Mouse (Mus musculus): ENCODE measurements around the gene Gm12355. TPM values are rescaled to one million over a fixed set of nuclear protein-coding genes. Genes with fewer than 3 reads are reported as not detected.
"Not testable (repeated sequence)": the region's sequence is repeated elsewhere in the genome, so short reads cannot be mapped to it uniquely, and the experiment has no call there.

Gene Gm12355
- polyA plus RNA-seq, 1 experiment from 2014 or later: 0.94 TPM

GRCm38 (mm10) chr11:98624381-98624780 lies 1.1 kb downstream of the Gm12355 start:
- WGBS: 94% methylated on average over 2 of the region's 2 CpGs
- ATAC-seq (ENCODE audit: insufficient number of reproducible peaks, insufficient read depth, low FRiP score, low read depth); H3K27me3 ChIP-seq (ENCODE audit: control insufficient read depth, insufficient read depth, low read length); H3K4me3 ChIP-seq (ENCODE audit: low read depth, low read length); H3K36me3 ChIP-seq (ENCODE audit: control insufficient read depth, insufficient read depth, low read length); H3K4me2 ChIP-seq (replicated peaks; ENCODE audit: low read depth, low read length); H3K9ac ChIP-seq (replicated peaks; ENCODE audit: low read depth, low read length); H3K27ac ChIP-seq (ENCODE audit: low read length); H3K9me3 ChIP-seq (ENCODE audit: control insufficient read depth, low read depth, low read length); H3K4me1 ChIP-seq (ENCODE audit: control insufficient read depth, insufficient read depth, low read length): not testable (repeated sequence)

GRCm38 (mm10) chr11:98623981-98624380 lies 1.5 kb downstream of the Gm12355 start:
- not testable (repeated sequence) for H3K9me3 ChIP-seq (ENCODE audit: control insufficient read depth, low read depth, low read length); H3K36me3 ChIP-seq (ENCODE audit: control insufficient read depth, insufficient read depth, low read length); H3K27me3 ChIP-seq (ENCODE audit: control insufficient read depth, insufficient read depth, low read length); H3K9ac ChIP-seq (replicated peaks; ENCODE audit: low read depth, low read length); H3K4me2 ChIP-seq (replicated peaks; ENCODE audit: low read depth, low read length); H3K27ac ChIP-seq (ENCODE audit: low read length); ATAC-seq (ENCODE audit: insufficient number of reproducible peaks, insufficient read depth, low FRiP score, low read depth); H3K4me3 ChIP-seq (ENCODE audit: low read depth, low read length); H3K4me1 ChIP-seq (ENCODE audit: control insufficient read depth, insufficient read depth, low read length)
- 79% methylated on average over 6 of the region's 6 CpGs for WGBS

GRCm38 (mm10) chr11:98620791-98621190 lies 4.7 kb downstream of the Gm12355 start:
- Histone ChIP-seq H3K27me3 (ENCODE audit: control insufficient read depth, insufficient read depth, low read length) (no peaks in the 10 kb centered on the region), H3K9ac (replicated peaks; ENCODE audit: low read depth, low read length) (no peak overlapping the region), H3K4me2 (replicated peaks; ENCODE audit: low read depth, low read length) (no peak overlapping the region), H3K4me3 (ENCODE audit: low read depth, low read length) (no peak overlapping the region), H3K36me3 (ENCODE audit: control insufficient read depth, insufficient read depth, low read length) (no peaks in the 10 kb centered on the region), H3K27ac (ENCODE audit: low read length) (no peak overlapping the region), H3K9me3 (ENCODE audit: control insufficient read depth, low read depth, low read length) (no peaks in the 10 kb centered on the region), H3K4me1 (ENCODE audit: control insufficient read depth, insufficient read depth, low read length) (no peaks in the 10 kb centered on the region)
- WGBS: 92% methylated on average over 13 of the region's 13 CpGs
- ATAC-seq (ENCODE audit: insufficient number of reproducible peaks, insufficient read depth, low FRiP score, low read depth): no peak

GRCm38 (mm10) chr11:98606763-98607162 lies 18.7 kb downstream of the Gm12355 start:
- Histone ChIP-seq H3K27ac (ENCODE audit: low read length) (no peak overlapping the region), H3K36me3 (ENCODE audit: control insufficient read depth, insufficient read depth, low read length) (no peaks in the 10 kb centered on the region), H3K4me2 (replicated peaks; ENCODE audit: low read depth, low read length) (no peak overlapping the region), H3K27me3 (ENCODE audit: control insufficient read depth, insufficient read depth, low read length) (no peaks in the 10 kb centered on the region), H3K9me3 (ENCODE audit: control insufficient read depth, low read depth, low read length) (no peaks in the 10 kb centered on the region), H3K9ac (replicated peaks; ENCODE audit: low read depth, low read length) (no peak overlapping the region), H3K4me1 (ENCODE audit: control insufficient read depth, insufficient read depth, low read length) (no peaks in the 10 kb centered on the region; the same call in 1 of the 2 replicates), H3K4me3 (ENCODE audit: low read depth, low read length) (no peak overlapping the region)
- ATAC-seq (ENCODE audit: insufficient number of reproducible peaks, insufficient read depth, low FRiP score, low read depth): peak; percentile 58; the same call in 1 of the 2 replicates
- 9% methylated on average over 3 of the region's 3 CpGs for WGBS

- WGBS: 67% methylated on average over 6 of the region's 6 CpGs
- not testable (repeated sequence) for H3K9me3 ChIP-seq (ENCODE audit: control insufficient read depth, low read depth, low read length); H3K9ac ChIP-seq (replicated peaks; ENCODE audit: low read depth, low read length); H3K27me3 ChIP-seq (ENCODE audit: control insufficient read depth, insufficient read depth, low read length); ATAC-seq (ENCODE audit: insufficient number of reproducible peaks, insufficient read depth, low FRiP score, low read depth); H3K4me2 ChIP-seq (replicated peaks; ENCODE audit: low read depth, low read length); H3K27ac ChIP-seq (ENCODE audit: low read length); H3K4me1 ChIP-seq (ENCODE audit: control insufficient read depth, insufficient read depth, low read length); H3K4me3 ChIP-seq (ENCODE audit: low read depth, low read length); H3K36me3 ChIP-seq (ENCODE audit: control insufficient read depth, insufficient read depth, low read length)
Measured at GRCm38 (mm10) chr11:98604911-98605310, 20.6 kb downstream of the Gm12355 start.

GRCm38 (mm10) chr11:98603953-98604352 lies 21.5 kb downstream of the Gm12355 start:
- no peaks in the 10 kb centered on the region for H3K27me3 ChIP-seq (ENCODE audit: control insufficient read depth, insufficient read depth, low read length)
- H3K4me2 ChIP-seq (replicated peaks; ENCODE audit: low read depth, low read length): no peak overlapping the region
- H3K9ac ChIP-seq (replicated peaks; ENCODE audit: low read depth, low read length): no peak overlapping the region
- no peaks in the 10 kb centered on the region for H3K36me3 ChIP-seq (ENCODE audit: control insufficient read depth, insufficient read depth, low read length)
- 80% methylated on average over 2 of the region's 2 CpGs for WGBS
- no peak for ATAC-seq (ENCODE audit: insufficient number of reproducible peaks, insufficient read depth, low FRiP score, low read depth)
- H3K27ac ChIP-seq (ENCODE audit: low read length): no peak overlapping the region
- H3K4me1 ChIP-seq (ENCODE audit: control insufficient read depth, insufficient read depth, low read length): no peaks in the 10 kb centered on the region; the same call in 1 of the 2 replicates
- H3K4me3 ChIP-seq (ENCODE audit: low read depth, low read length): no peak overlapping the region
- no peaks in the 10 kb centered on the region for H3K9me3 ChIP-seq (ENCODE audit: control insufficient read depth, low read depth, low read length)

GRCm38 (mm10) chr11:98602090-98602690 lies 23.3 kb downstream of the Gm12355 start:
- Histone ChIP-seq H3K4me1 (ENCODE audit: control insufficient read depth, insufficient read depth, low read length) (no peaks in the 10 kb centered on the region; the same call in 1 of the 2 replicates), H3K9ac (replicated peaks; ENCODE audit: low read depth, low read length) (no peak overlapping the region), H3K9me3 (ENCODE audit: control insufficient read depth, low read depth, low read length) (no peaks in the 10 kb centered on the region), H3K4me3 (ENCODE audit: low read depth, low read length) (peak overlapping the region; percentile 19; the same call in 1 of the 2 replicates), H3K27ac (ENCODE audit: low read length) (no peak overlapping the region), H3K27me3 (ENCODE audit: control insufficient read depth, insufficient read depth, low read length) (no peaks in the 10 kb centered on the region), H3K4me2 (replicated peaks; ENCODE audit: low read depth, low read length) (peak overlapping the region; percentile 54), H3K36me3 (ENCODE audit: control insufficient read depth, insufficient read depth, low read length) (no peaks in the 10 kb centered on the region)
- ATAC-seq (ENCODE audit: insufficient number of reproducible peaks, insufficient read depth, low FRiP score, low read depth): peak; percentile 62
- WGBS: 1% methylated on average over 19 of the region's 20 CpGs

- H3K9ac ChIP-seq (replicated peaks; ENCODE audit: low read depth, low read length): no peak overlapping the region
- 39% methylated on average over 18 of the region's 18 CpGs for WGBS
- no peaks in the 10 kb centered on the region for H3K27me3 ChIP-seq (ENCODE audit: control insufficient read depth, insufficient read depth, low read length)
- no peaks in the 10 kb centered on the region for H3K36me3 ChIP-seq (ENCODE audit: control insufficient read depth, insufficient read depth, low read length)
- H3K9me3 ChIP-seq (ENCODE audit: control insufficient read depth, low read depth, low read length): no peaks in the 10 kb centered on the region
- no peak overlapping the region for H3K4me2 ChIP-seq (replicated peaks; ENCODE audit: low read depth, low read length)
- no peaks in the 10 kb centered on the region; the same call in 1 of the 2 replicates for H3K4me1 ChIP-seq (ENCODE audit: control insufficient read depth, insufficient read depth, low read length)
- no peak for ATAC-seq (ENCODE audit: insufficient number of reproducible peaks, insufficient read depth, low FRiP score, low read depth)
- H3K27ac ChIP-seq (ENCODE audit: low read length): no peak overlapping the region
- H3K4me3 ChIP-seq (ENCODE audit: low read depth, low read length): no peak overlapping the region
Measured at GRCm38 (mm10) chr11:98599291-98599690, 26.2 kb downstream of the Gm12355 start.

GRCm38 (mm10) chr11:98598851-98599290 lies 26.6 kb downstream of the Gm12355 start:
- no peaks in the 10 kb centered on the region for H3K27me3 ChIP-seq (ENCODE audit: control insufficient read depth, insufficient read depth, low read length)
- no peaks in the 10 kb centered on the region for H3K9me3 ChIP-seq (ENCODE audit: control insufficient read depth, low read depth, low read length)
- no peaks in the 10 kb centered on the region for H3K36me3 ChIP-seq (ENCODE audit: control insufficient read depth, insufficient read depth, low read length)
- 62% methylated on average over 18 of the region's 18 CpGs for WGBS
- no peak overlapping the region for H3K9ac ChIP-seq (replicated peaks; ENCODE audit: low read depth, low read length)
- H3K4me1 ChIP-seq (ENCODE audit: control insufficient read depth, insufficient read depth, low read length): no peaks in the 10 kb centered on the region; the same call in 1 of the 2 replicates
- H3K27ac ChIP-seq (ENCODE audit: low read length): no peak overlapping the region
- H3K4me2 ChIP-seq (replicated peaks; ENCODE audit: low read depth, low read length): no peak overlapping the region
- ATAC-seq (ENCODE audit: insufficient number of reproducible peaks, insufficient read depth, low FRiP score, low read depth): no peak
- no peak overlapping the region for H3K4me3 ChIP-seq (ENCODE audit: low read depth, low read length)

Data from stomach, embryonic 14.5 days (tissue).